Mouse (Mus musculus) NIH3T3 (cell line): Measurements from ENCODE around the gene Dhx30.

Source experiments
- DNase-seq: peaks from one replicate; pipeline ENCODE4 v3.0.0-alpha.2; 2012; ENCODE audit warnings: low read depth

The Dhx30 gene

DNA sequence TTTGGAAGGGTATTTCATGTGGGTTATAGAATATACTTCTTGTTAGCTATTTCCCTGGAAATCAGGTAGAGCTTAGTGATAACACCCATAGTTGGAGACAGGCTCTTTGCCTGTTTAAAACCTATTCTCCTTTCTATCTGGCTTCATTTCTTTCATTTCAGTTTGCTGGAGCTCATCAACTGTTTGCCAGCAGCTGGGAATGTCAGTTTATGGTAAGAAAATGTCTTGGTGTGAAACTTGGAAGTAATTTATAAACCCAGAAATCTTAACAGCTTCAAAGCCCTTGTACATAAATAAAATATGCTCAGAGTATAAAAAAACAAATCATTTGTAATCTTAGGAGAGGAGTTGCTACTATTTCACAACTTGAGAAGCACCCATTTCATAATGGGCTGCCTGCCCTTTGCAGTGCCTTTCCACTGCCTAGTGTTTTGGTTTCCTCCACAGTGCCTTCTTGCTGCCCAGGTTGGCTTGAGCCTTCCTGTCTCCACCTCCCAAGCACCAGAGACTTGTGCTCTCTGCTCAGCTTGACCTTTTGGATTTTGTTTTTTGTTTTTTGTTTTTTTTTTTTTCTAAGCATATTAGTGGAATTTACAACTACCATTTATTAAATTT, 71.8 kb downstream of the Dhx30 start:
- no peak for DNase-seq

- DNase-seq: no peak
Measured at GRCm38 (mm10) chr9:110044373-110044772, 73.3 kb downstream of the Dhx30 start.

DNA sequence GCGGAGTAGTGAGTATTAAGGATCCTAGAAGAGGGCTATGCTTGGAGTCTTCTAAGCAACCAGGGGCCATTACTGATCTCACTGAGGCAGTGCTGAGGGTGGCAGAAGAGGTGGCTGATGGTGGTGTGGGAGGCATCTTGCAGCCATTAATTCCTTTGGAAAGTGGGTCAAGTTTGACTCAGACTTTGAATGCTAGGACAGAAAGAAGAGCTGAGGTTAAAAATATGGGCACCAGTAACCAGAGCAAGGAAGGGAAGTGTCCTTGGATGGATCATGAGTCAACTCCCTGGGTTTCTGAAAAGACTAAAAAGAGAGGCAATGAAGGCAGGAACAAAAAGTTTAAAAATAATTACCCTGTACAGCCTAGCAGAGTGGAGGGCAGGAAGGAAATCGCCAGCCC, 79.1 kb downstream of the Dhx30 start:
- no peak for DNase-seq

- no peak for DNase-seq
Measured at GRCm38 (mm10) chr9:110037895-110038294, 79.7 kb downstream of the Dhx30 start.

DNA sequence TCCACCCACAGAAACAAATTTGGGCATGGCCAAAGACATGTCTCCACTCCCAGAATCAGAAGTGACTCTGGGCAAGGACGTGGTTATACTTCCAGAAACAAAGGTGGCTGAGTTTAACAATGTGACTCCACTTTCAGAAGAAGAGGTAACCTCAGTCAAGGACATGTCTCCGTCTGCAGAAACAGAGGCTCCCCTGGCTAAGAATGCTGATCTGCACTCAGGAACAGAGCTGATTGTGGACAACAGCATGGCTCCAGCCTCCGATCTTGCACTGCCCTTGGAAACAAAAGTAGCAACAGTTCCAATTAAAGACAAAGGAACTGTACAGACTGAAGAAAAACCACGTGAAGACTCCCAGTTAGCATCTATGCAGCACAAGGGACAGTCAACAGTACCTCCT, 82.5 kb downstream of the Dhx30 start:
- DNase-seq: no peak
